Mouse (Mus musculus) liver, adult (tissue): ENCODE measurements at regions not wholly inside any gene's neighbourhood (a gene's known extent, or its start where the extent isn't known, plus 50 kb on each side); places are given as distances from the start of the nearest gene placed in this dataset.

ENCODE experiments used
- GATA4 ChIP-seq: IDR thresholded peaks from 2 replicates; pipeline ENCODE4 v1.6.1; 2014; ENCODE audit warnings: mild to moderate bottlenecking, low read length; ENCODE audit not compliant: insufficient replicate concordance

DNA sequence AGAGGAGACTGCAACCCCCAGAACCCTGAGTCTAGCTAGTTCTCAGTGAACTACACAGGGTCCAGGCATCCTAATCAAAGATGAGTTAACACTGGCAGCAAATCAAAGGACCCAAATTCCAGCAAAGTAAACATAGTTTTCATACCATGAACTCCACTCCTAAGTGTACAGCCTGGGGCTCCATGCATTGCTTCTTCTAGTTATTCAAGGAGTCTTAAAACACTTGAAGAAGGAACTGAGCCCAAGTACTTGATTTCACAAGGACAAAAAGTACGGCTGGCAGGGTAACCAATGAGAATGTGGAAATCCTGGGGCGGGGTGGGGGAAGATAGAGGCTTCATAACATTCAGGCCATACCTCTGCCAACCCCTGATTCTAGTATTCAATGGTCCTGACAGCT, 297.0 kb upstream of the Tle4 start:
- TF ChIP-seq GATA4 = no peak

DNA sequence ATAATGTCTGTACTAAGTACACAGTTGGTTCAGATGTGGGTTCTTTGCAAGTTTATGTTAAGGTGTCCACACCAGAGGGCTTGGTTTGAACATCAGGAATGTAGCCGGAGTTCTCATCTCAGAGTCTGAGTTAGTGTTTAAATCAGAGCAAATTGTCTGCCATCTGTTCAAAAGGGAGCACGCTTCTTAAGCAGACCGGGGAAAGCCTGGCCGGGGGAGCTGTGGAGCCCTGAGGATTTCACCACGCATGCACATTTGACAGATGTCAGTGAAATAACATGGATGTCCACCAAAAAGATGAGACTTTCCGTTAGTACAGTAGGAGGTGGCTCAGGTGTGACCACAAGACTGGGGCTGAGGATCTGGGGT, 294.5 kb upstream of the Tle4 start:
- no peak for TF ChIP-seq GATA4

DNA sequence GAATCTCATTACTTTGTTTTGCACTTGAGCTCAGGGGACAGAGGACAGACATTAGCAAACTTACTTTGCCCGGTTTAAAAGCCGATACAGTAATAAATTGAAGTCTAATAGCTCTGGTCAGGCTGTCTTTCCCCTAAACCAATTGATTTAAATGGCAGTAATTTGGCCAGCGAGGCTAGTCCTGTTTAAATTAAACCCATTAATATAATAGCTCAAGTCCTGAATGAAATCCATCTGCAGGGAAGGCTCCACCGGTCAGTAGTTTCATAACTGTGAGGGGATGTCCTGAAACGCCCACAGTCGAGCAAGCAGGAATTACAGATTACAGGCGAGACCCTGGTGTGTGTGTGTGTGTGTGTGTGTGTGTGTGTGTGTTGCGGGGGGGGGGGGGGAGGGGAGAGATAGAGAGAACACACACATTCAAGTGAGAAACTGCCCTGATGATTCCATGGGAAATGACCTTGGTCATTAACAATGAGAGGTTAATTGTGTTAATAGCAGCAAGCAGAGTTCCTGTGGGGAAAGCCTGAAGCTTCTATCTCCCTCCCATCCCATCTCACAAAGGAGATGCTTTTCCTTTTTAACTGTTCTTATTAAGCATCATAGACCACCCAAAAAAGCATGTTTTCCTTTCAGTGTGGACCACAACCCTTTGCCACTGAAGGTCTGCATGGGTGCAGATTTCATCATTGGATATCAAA, 294.0 kb upstream of the Tle4 start:
- no peak for TF ChIP-seq GATA4

DNA sequence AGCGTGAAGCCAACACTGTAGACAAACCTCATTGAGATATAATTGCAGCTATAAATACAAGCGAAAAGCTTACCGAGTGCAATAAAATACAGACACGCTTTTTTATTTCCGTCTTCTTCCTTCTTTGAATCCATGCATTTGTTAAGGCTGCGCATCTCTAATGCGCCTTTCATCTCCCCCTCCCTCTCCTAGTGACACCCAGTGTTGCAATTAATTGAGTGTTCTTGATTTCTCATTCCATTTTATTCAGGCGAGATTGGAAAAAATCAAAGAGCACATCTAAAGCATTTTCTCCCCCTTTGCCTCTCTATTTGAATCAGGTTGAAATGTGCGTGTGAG, 293.2 kb upstream of the Tle4 start:
- TF ChIP-seq GATA4 = no peak

DNA sequence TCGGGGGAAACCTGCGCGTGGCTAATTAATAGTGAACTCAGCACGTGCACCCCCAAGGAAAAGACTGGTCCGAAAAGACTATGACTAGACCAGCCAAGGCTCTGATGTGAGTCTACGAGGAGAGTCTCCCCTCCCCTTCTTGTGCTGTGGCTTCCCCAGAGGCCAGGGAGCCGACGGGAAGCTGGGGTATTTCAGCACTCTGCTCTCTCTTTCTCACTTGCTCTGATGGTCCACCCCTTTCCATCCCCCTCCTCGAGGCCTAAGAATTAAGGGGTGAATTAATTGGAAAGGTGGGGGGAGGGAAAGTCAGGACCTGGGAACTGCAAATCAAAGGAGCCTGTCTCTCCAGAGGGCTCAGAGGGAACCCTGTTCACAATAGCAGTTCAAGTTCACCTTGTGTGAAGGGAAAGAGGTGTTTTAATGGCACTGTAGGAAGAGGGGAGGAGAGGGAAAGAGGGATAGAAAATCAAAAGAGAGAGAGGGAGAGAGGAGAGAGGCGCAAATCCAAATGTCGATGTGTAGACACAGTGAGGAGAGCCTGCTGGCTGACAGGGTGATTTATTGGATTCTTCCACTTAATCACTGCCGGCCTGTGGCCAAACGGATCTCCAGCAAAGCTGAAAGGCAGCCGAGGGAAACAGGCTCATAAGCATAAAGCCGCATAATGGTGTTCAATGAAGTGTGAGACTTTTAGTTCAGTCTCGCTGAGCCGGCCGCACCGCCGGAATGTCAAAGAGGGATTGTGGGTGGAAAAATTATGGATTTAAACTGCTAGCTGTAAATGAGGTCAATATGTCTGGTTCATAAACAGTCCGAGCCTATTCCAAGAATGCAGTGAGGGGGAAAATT, 292.6 kb upstream of the Tle4 start:
- TF ChIP-seq GATA4 = no peak

DNA sequence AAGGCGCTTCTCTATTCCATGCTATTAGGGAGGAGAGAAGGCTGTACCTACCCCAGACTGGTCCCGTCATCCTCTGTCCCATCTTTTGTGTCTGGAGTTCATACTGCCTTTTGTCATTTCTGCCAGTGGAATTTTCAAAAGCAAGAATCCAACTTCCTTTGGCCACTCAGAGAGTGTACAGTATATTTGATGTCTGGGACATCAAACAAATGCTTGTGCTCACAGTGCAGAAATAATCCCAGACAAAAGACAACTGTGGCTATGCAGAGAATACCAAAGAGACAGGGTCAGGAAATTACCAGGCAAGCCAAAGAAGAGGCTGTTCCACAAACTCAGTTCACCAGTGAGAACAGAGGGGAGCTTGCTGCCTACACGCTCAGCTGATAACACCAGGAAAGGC, 291.9 kb upstream of the Tle4 start:
- no peak for TF ChIP-seq GATA4

DNA sequence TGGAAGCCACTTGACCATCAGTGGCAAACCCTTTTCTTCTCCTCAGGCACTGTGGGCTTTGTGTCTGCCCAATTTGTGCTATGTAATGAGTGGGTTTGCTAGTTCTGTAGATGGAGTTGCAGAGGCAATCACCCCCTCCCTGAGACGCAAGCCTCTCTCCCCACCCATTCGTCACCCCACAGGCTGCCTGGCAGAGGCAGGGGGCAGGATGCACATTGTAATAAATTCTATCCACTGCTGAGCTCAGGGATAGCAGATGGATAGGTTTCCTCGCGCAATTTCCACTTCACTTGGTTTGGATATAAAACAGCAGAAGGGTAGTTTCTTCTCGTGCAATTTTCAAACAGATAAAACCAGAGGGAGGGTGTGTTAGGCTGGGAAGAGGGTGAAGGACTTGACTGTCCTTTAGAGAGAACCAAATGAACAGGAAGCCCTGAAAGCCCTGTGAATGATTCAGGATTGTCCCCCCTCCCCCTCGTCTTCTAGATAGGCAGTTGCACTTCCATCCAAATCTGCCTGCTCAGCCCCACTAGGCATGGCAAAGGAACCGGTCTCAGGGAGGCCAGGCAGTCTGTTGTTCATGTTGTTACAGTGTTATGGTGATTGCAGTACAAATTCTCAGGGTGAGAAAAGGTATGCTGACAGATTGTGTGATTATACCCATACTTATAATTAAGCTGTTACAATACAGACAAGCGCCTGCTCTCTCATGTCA, 286.0 kb upstream of the Tle4 start:
- no peak for TF ChIP-seq GATA4

DNA sequence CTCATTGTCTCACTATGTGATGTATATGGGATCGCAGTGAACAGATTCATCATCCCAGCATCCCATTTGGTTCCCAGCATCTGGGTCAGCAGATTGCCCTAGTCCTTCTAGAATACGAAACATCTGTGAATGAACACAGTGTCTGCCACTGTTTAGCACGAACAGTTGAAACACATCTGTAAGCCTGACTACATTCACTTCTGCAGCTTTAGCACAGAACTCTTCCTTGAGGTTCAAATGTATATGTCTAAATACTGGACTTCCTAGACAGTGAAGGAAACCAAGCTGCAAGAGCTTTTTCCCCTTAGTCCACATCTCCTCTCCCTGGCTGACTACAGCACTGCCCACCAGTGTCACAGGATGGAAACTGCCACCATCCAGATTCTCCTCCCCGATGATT, 283.0 kb upstream of the Tle4 start:
- TF ChIP-seq GATA4 = no peak

DNA sequence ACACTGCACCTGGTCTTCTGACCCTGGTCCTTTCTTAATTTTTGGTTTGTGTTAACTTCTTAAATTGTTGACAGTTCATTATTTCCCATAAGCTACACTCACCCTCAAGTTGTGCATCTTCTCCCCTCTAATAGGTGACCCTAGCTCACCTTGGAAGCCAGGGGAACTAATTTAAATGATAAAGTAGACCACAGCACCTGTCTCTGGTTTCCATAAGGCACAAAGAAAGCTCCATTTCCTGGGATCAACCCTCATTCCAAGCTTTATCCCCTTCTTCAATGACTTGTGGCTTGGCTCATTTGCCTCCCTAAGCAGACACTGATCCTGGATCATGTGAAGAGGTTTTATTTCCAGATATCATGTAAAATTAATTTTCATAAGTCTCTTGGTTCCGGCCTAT, 276.1 kb upstream of the Tle4 start:
- no peak for TF ChIP-seq GATA4

DNA sequence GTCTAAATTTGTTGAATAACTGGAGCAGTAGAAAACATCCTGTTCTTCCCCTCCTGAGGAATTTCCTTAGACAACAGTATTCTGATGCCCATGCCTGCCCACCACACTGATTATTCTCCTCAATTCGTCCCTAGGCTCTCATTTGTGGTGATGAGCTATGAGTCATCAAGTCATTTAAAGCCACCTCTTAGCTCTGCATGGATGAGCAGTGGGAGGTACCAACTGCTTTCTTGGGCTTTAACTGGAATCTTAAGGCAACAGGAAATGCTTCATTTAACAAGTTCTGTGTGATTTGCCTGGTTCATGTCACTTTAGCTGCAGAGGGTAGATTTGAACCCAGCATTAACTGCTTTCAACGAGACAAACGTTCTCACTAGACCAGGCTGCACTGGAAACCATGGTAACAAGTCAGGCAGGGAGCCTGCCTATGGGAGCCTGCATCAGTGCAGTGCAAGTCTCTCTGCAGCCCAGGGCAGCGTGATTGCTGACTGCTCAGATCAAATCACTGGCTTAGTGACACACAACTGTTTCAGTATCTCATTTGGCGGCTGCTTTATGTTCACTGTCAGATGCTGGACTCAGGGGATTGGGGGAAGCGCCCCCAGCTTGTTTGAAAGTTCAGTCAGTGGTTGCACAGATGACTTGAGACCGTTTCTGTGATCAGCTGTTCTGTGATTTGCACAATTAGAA, 273.5 kb upstream of the Tle4 start:
- TF ChIP-seq GATA4 = no peak

DNA sequence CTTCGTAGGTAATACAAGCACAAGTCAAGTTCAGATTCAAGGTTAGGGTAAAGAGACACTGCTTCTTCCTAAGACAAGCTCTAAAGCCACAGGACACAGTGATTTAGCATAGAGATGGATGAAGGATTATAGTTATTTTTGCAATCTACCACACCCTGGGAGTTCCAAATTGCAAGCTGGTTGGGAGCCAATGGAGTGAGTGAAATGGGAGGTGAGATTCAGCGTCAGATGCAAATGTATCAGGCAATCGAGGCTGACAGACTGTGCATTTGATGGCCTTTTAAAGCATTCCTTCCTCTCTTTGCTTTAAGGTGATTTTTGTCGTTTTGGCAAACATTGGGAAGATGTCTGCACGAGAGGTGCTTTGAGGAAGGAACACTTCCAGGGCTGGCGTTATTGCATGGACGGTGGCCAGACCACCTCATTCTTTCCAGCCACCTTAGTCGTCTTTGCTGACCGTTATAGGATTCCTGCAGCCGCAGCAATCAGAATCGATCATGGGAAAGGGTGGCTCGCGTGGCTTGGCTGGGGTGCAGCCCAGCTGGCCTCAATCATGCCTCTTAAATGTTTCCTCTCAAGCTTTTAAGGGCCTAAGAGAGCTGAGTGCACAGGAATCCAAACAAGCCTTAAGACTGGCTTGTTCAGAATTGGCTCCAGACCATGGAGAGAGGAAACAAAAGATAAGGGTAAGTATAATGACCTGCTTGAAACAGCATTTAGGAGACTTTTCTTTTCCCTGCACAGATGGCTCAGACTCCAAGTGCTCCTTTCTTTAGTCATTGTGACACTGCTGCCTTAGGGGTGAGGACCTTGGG, 265.0 kb upstream of the Tle4 start:
- no peak for TF ChIP-seq GATA4

DNA sequence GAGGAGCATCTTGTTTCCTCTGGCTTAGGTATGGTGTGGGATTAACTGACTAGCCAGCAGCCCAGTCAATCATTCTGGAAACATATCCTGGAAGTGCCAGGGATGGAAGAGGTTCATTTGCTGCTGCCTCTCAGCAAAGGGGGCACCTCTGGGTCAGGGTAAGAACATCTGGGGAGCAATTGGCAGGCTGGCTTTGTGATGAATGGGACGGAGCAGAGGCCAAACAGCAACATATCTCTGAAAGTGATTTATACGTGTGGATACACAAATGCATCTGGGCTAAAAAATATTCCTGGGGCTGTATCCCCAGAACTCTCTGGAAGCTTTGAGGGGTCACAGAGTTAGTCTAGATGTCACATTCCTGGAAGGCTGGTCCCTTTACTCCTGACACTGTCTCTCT, 257.2 kb upstream of the Tle4 start:
- TF ChIP-seq GATA4 = no peak

DNA sequence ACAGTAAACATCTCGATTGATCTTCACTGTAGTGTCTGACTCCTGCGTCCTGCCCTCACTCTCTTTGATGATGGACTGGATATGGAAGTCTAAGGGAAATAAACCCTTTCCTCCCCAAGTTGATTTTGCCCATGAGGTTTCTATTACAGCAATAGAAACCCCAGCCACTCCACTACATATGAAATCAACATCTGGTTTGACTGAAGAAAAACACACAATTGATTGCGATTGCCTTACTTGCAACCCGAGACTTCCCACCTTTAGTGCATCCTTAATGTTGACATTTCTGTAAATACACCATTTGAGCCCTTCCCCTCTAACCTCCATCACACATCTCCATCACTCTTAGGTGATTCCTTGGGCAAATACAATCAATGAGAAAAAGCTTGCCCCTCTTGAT, 255.6 kb upstream of the Tle4 start:
- no peak for TF ChIP-seq GATA4

DNA sequence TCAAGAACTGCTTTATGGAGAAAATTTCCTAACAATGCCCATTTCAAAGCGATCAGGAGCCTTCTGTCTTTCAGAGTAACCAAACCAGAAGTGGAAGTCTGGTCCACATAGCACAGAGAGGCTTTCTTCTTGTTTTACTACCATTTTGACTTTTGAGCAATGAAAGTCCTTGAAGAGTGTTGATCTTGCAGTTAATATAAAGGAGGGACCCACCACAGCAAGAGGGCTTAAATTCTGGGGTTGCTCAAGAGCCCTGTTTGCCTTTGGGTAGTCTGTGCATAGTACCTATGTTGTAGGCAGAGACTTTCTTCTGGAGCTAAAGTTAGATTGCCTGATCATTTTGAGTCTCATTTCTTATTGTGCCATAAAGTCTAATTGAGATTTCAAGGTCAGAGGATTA, 251.7 kb upstream of the Tle4 start:
- no peak for TF ChIP-seq GATA4

DNA sequence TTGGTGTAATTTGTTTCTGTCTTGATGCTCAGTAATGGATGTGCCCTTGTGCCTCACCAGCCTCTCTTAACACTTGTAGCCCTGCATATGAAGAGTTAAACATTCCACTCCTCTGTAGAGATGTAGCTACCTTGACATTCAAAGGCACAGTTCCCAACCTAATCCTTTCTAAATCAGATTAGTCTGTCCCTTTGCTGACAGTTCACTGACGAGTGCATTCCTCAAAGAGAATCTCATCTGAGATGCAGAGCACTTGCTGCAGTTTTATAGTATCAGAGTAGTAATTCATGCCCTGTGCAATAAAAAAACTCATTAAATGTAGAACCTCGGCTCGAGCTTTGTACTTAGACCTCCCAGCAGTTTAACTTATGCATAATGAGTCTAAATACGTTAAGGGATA, 249.3 kb upstream of the Tle4 start:
- no peak for TF ChIP-seq GATA4
